Mouse (Mus musculus): ENCODE results near the gene Ikzf3.

DNA sequence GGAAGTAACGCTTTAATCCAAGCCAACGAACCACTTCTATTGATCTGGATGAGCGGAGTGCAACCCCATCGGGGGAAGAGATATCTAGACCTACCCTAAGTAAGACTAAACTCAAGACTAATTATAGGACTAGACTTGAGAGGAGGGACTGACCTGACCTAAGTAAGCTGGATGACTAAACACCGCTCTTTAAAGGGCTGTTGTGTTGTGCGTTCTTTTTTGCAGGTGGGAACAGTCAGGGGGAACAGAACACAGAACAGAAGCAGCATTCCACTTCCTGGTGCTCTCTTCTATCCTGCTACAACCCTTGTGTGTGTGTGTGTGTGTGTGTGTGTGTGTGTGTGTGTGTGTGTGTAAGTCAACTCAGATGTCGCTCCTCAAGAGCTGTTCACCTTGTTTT, 54.3 kb downstream of the Ikzf3 start:
- TF ChIP-seq CTCF (IDR thresholded peaks at IDR 0.05; ENCODE audit: borderline replicate concordance, extremely low read depth, insufficient read depth, insufficient read length) (no peak), POLR2A (IDR thresholded peaks at IDR 0.05; ENCODE audit: borderline replicate concordance, extremely low read depth, insufficient read depth, insufficient read length, poor library complexity, severe bottlenecking) (no peak)

Measured in brain, embryonic 14.5 days (tissue).